Comparison of ENCODE assay signal across 29 mouse cellular contexts in genomic region chr7:81842998-81843397, GRCm38 (mm10). TPM values are rescaled to one million over a fixed set of nuclear protein-coding genes. Genes with fewer than 3 reads are reported as not detected.
"Had no signal": no experiment of that assay in that cellular context is flagged by ENCODE, and none has a peak within 500 bp of the region (broad histone marks: within the 10 kb centered on the region; RNA-seq: fewer than 3 reads in every experiment).

No protein-coding gene starts in this region.

- DNase-seq: kidney, adult 18-20 months; kidney, adult 9 months; kidney, postnatal 14 days; kidney, postnatal 4 days; liver, embryonic 13.5 days; lung, adult 2 months; lung, postnatal 36 days; midbrain, embryonic 14.5 days; retina, postnatal 1 day; thymus, adult 18-20 months; thymus, postnatal 36 days had no signal

- H3K4me1 ChIP-seq: liver, embryonic 13.5 days; neural tube, embryonic 12.5 days; neural tube, embryonic 15.5 days had no signal

- H3K9ac ChIP-seq: liver, embryonic 13.5 days; neural tube, embryonic 12.5 days; neural tube, embryonic 15.5 days had no signal

- H3K4me3 ChIP-seq: liver, embryonic 13.5 days; megakaryocyte, embryonic 14.5 days; midbrain, embryonic 10.5 days; neural tube, embryonic 12.5 days; neural tube, embryonic 15.5 days had no signal

- H3K27ac ChIP-seq: liver, embryonic 13.5 days; midbrain, embryonic 10.5 days; neural tube, embryonic 12.5 days; neural tube, embryonic 15.5 days had no signal

- H3K27me3 ChIP-seq: neural tube, embryonic 12.5 days; neural tube, embryonic 15.5 days had no signal

- H3K4me2 ChIP-seq: liver, embryonic 13.5 days; neural tube, embryonic 12.5 days; neural tube, embryonic 15.5 days had no signal

- H3K36me3 ChIP-seq: liver, embryonic 13.5 days; midbrain, embryonic 10.5 days; neural tube, embryonic 12.5 days; neural tube, embryonic 15.5 days had no signal

- H3K9me3 ChIP-seq: liver, embryonic 13.5 days; midbrain, embryonic 10.5 days; neural tube, embryonic 12.5 days; neural tube, embryonic 15.5 days had no signal

RNA-seq across cellular contexts. Expression of gene Gm10160, which starts 12.6 kb away (rescaled TPM):
- total RNA-seq: layer of hippocampus, adult 18-20 months; layer of hippocampus, postnatal 14 days; left cerebral cortex, postnatal 25 days; liver, adult 2 months had no signal
- polyA plus RNA-seq: kidney, embryonic 16.5 days; limb, embryonic 11.5 days; limb, embryonic 14.5 days; liver, adult 2 months; liver, embryonic 13.5 days; liver, embryonic 16.5 days; lung, adult 2 months; lung, embryonic 16.5 days; midbrain, embryonic 10.5 days; midbrain, embryonic 14.5 days; neural tube, embryonic 12.5 days; neural tube, embryonic 15.5 days; small intestine, adult 2 months; spleen, adult 2 months; stomach, embryonic 16.5 days; testis, adult 2 months; urinary bladder, adult 2 months had no signal
